Mouse (Mus musculus) gastrocnemius, adult 8-10 months (tissue): ENCODE data around the gene Xrcc4. TPM values are rescaled to one million over a fixed set of nuclear protein-coding genes. Genes with fewer than 3 reads are reported as not detected.
A peak's percentile ranks its signal among the peaks of the same experiment; 100 is the strongest.

Experiments used
- DNase-seq, 2 experiments: peaks; one replicate each; pipeline ENCODE4 v3.0.0; 2022; ENCODE audit warnings: low spot score in 2 of 2
- total RNA-seq, 4 experiments: library from RNA; stranded (reverse); gene quantifications; 2 replicates each; pipeline ENCODE4 v1.2.4; 2022

Xrcc4 gene
- total RNA-seq, 4 experiments from 2014 or later: 6.1 to 8.3 (median 7.5) TPM

- peak; percentile 37 to 51 for DNase-seq
These were observed 348.9 kb downstream of the Xrcc4 start for GRCm38 (mm10) chr13:89740243-89741115.

- no peak for DNase-seq
These were observed 349.6 kb downstream of the Xrcc4 start for GRCm38 (mm10) chr13:89739696-89740242.

GRCm38 (mm10) chr13:89738776-89739695 is 350.4 kb downstream of the Xrcc4 start:
- DNase-seq: peak; percentile 79 to 82

- no peak for DNase-seq
These were observed 351.1 kb downstream of the Xrcc4 start for GRCm38 (mm10) chr13:89738275-89738674.

GRCm38 (mm10) chr13:89735111-89735510 is 354.3 kb downstream of the Xrcc4 start:
- DNase-seq: no peak

GRCm38 (mm10) chr13:89726492-89726891 is 362.9 kb downstream of the Xrcc4 start:
- DNase-seq: no peak

Other genes starting within 250 kb of the Xrcc4 start
- 1 to 10 TPM; 7.9 to 8.8 (median 8.3) TPM for gene Tmem167, start 485 bp downstream of the Xrcc4 start, total RNA-seq